Mouse (Mus musculus) cerebellum, adult 8-10 months (tissue): ENCODE data around the gene Icosl.
"Not testable (repeated sequence)": the region's sequence is repeated elsewhere in the genome, so short reads cannot be mapped to it uniquely, and the experiment has no call there.

ENCODE experiments used
- DNase-seq: peaks from one replicate; pipeline ENCODE4 v3.0.0; 2022

Gene Icosl

DNA sequence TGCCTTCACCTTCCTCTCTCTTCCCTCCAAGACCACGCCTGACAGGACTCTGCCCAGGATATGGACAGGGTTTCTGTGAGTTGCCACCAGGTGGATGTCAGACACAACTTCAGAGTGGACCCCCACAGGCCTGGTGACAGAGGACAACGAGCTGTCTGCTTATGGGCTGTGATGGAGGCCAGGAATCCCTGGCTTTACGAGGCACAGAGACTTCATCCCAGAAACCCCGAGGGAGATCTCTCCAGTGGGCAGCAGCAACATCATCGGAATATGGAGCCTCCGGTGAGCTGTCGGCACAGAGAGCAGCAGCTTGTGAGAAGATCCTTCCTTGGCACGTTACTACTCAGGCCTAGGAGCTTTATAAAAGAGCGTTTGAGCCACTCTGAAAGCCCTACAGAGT lies 8.8 kb downstream of the Icosl start:
- DNase-seq, result no peak

DNA sequence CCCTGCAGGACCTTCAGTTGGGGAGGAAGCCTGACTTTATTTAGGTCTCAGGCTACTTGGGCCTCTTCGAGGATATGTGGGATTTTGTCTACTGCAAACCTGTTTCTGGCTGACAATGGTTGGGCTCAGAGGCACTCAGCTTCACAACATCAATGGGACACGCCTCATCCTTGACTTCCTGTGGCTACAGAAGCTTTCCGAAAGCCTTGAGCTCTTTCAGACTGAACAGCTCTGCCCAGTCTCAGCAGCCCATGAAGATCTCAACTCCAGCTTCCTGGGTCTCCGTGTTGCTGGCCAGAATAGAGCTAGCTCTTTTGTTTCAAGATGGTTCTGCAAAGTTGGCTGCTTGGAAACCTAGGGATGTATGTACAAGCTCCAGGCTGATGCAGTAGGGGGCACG lies 9.2 kb downstream of the Icosl start:
- DNase-seq, result no peak

DNA sequence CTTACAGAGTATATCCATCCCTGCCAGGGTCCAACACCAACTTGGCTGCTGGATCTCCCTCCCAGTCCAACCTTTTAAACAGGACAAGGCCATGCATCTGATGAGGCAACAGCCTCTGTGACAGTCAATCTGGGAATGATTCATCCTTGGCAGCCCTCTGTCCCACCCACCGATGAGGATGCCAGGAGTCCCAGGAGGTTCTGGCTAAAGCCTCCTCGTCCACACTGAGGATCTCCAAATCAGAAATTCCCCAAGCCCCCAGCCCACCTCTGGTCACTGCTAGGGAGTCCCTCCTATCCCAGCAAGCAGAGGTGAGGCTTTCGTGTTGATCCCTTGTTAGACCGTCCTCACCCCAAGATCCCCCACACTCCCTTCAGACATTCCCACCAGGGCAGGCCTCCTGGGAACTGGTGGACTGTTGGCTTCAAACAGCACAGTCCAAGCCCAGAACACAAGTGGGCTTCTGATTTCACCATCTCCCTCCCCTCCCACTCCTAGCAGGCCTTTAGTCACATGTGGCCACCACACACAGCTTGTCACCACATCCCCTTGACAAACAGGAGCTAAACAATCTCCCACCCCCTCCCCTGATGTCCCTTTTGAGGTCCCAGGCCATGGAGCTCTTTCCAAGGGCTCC lies 11.0 kb downstream of the Icosl start:
- DNase-seq, result no peak

DNA sequence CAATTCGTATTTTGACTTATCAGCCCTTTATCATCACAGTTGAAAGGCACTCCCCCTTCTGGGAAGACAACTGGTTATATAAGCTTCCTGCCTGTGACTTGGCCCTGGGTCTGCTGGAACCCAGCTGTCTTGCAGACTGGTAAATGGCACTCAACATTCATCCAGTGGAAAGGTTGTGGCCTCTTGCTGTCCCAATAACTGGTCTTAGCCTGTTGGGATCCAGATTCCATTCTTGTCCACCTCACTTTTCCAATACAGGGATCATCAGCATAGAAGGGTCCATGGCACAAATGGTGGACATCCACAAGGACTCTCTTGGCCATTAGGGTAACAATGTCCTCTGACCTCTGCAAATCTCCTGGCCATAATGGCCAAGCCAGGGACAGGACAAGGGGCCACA lies 15.0 kb downstream of the Icosl start:
- DNase-seq, result no peak

DNA sequence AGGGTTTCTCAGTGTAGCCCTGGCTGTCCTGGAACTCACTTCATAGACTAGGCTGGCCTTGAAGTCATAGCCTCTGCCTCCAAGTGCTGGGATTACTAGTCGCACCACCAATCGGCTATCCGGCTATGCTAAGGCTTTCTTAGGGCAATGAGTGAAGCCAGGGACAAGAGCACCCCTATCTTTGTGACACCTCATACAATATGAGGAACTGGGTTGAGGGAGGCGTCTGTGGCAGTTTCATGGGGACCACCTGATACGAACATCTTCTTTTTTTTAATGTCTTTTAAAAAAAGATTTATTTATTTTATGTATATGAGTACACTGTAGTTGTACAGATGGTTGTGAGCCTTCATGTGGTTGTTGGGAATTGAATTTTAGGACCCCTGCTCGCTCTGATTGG lies 16.6 kb downstream of the Icosl start:
- DNase-seq, result no peak

DNA sequence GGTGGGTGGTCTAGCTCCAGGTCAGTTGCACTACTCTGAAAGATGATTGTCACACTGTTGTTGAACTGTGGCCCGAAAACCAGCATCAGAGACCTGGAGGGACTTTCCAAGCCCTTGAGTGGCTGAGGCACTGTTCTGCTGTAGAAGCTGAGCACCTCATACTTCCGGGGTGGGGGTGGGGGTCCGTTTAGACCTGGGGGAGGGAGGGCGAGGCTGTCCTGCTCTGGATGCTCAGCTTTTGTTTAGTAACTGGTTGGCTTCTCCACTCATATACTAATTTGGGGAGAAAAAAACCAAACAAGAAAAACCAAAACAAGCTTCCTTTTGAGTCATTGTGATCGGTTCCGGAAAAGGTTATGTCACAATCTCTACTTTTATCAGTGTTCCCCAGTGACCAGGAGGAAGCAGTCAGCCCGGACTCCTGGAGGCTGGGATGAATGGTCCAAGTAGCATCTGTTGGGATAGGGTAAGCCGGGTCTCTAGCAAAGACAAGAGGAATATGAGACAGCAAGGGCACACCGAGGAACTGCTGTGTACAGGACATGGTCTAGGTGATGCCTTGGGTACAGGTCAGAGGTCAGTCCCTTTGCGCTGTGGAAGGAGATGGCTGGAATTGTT lies 17.5 kb downstream of the Icosl start:
- DNase-seq, result no peak

DNA sequence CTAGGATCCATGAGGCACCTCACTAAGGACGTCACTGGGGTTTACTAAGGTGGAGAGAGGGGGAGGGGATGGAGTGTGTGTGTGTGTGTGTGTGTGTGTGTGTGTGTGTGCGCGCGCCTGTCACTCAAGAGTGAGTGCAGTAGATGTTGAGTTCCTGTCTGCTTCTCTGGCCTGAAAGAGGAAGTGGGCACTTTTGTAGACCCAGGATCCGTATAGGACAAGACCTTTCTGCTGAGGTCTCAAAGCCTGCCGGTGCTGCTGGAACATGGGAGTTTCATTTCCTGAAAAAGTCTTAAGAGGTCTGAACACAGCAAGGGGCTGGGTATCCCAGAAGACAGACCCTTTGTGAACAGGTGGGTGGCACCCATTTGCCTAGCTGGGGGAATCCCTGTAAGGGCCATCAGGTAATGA lies 18.0 kb downstream of the Icosl start:
- no peak for DNase-seq

- DNase-seq, result no peak
Measured at GRCm38 (mm10) chr10:78090246-78090645, 21.1 kb downstream of the Icosl start.

GRCm38 (mm10) chr10:78090706-78091491 lies 21.8 kb downstream of the Icosl start:
- no peak for DNase-seq

- DNase-seq, result no peak
Measured at GRCm38 (mm10) chr10:78091865-78092724, 23.0 kb downstream of the Icosl start.

DNA sequence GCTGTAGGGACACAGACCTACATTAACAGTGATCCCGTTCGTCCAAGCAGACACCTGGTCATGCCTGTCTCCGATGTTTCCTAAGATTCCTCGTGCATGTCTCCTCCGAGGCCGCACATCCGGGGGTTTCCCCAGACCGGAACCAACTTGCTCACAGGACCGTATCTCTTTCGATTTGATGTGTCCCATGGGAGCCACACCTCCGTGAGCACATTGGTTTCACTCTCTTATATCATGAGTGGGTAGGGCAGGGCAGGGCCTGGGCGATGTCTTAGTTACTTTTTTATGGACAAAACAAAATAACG lies 23.6 kb downstream of the Icosl start:
- no peak for DNase-seq

- no peak for DNase-seq
Measured at GRCm38 (mm10) chr10:78095221-78095620, 26.1 kb downstream of the Icosl start.

DNA sequence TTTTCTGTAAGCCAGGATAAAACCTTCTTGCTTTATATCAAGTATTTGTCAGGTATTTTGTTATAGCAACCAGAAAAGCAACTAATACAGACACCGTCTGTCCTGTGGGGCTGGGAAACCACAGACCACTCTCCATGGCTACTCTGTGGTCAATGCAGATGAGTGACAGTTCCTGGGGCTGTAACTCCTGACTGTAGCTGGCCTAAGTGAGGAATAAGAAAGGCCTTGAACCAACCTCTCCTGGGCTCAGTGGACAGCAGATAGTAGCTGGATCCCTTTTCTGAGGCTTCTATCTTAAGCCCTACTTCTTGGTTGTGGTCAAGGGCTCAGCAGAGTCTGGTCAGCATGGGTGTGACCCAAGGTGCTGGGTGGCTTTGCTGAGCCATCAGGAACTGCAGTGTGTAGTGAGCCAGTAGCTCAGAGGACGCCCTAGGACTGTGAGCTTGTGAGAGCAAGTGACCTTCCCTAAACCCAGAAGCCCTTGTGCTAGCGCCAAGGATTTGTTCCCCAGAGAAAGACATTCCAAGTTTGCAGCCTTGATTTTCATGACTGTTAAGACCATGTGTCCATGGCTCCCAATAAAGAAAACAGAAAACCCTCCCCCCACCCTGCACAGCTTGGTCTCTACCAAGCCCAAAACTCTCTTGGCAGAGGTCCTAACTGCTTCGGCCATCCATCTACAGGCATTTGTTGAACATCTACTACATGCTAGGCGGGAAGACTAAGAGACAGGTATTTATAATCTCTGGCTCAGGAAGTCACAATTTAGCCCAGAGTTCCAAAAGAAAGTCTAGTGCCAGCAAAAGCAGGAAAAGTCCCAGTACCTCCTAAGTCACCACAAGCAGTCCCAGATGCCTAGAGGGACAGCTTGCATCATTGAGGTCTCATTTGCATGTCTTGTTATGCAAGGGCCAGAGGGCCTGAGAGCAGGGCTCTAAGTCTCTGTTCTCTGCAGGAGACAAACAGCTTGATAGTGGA lies 27.1 kb downstream of the Icosl start:
- no peak for DNase-seq

DNA sequence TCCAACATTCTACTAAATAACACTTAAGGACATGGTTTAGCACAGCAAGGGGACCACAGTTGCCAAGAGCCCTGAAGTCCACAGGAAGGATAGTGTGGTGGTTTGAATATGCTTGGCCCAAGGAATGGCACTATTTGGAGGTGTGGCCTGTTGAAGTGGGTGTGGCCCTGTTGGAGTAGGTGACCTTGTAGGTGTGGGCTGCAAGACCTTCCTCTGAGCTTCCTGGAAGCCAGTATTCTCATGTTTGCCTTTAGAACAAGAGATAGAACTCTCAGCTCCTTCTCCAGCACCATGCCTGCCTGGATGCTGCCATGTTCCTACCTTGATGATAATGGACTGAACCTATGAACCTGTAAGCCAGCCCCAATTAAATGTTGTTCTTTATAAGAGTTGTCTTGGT lies 30.8 kb downstream of the Icosl start:
- not testable (repeated sequence) for DNase-seq

DNA sequence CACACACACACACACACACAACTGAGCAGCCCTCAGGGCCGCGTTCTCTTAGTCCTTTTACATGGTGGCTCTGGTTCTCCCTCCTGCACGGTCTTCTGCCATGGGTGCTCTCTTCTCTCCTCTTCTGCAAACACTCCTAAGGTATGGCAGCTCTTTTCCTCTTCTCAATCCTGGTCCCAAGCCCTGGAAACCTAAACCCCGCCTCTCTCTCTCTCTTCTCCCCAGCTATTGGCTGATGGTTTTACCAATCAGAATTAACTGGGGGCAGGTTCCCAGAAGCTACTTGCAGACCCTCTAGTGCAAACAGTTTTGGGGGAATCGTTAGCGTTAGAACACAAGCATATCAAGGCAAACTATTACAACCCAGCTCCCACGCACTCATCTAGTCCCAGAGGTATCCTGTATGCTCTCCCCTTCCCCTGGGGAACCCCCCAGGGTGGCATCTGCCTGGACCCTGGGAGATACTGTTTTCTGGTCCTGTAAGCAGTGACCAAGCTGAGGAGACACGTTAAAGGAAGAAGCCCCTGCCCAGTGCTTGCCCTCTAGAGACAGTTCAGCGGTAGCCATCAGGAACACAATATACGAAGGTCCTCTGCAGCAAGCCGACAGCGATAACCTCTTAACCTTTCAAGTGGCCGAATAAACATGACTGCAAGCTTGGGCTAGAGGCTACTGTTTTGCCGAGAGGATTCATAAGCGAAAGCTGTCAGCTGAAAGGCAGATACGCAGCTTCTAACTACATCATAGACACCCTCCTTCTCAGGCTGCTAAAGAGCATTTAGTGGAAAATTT lies 32.1 kb downstream of the Icosl start:
- no peak for DNase-seq

GRCm38 (mm10) chr10:78104555-78105490 lies 35.7 kb downstream of the Icosl start:
- DNase-seq, result no peak

DNA sequence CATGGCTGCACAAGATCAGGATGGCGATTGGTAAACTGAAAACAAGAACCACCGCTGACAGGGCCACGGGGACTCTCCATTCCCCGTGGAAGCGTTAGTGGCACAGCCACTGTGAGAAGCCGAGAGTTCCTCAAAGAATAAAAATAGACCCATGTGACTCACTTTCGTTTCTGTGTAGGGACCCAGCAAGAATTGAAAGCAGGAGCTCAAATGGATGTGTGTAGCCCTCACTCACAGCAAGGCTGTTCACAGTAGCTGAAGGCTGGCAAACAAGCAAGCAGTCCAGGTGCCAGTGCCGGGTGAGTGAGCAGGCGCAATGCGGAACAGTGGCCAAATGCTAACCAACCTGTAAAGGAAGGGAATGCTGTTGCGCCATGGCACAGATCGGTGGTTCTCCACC lies 36.4 kb downstream of the Icosl start:
- peak; percentile 37 for DNase-seq

DNA sequence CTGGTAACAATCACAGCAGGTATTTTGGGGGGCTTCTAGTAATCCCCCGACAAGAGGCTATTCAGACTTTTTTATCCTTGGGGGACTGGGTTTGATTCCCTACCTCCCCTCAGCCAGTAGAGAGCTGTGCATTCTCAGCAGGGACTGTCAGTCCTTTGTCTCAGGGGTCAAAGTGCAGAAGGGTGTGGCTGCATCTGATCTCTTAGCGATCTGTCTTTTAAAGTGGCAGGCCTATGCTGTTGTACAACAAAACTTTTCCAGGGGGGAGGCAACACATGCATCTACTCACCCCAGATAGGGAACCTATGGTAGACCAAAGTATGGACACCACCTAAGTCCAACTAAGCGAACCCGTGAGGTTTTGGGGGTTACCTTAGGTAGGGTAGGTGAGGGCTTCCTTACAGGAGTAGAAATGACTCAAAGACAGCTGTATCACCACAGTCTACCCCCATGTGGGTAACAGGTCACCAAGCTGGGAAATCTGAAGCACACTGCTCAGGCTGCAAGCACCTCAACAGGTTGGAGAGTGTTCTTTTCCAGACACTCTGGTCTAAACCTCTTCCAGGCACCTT lies 45.5 kb downstream of the Icosl start:
- DNase-seq, result no peak

GRCm38 (mm10) chr10:78115153-78115552 lies 46.1 kb downstream of the Icosl start:
- no peak for DNase-seq

DNA sequence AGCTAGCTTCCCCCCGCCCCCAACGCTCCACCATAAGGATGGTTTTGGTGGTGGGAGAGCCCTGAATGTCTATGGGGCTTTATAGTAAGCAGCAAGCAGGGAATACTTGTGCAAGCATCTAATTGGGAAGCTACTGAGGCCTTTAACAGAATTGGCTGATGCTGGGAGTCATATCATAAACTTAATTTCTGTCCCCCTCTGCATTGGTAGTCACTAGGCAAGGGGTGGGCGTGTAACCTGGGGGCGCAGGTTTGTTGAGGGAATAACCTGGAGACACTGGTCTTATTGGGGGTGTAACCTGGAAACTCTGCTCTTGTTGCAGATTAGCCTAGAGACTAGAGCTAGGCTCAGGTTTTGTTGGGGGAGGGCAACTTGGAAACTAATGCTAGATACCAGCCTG lies 50.3 kb downstream of the Icosl start:
- DNase-seq, result no peak
